Mouse (Mus musculus) common myeloid progenitor, adult 5-6 weeks (primary cell): ENCODE measurements around the gene Adgrl1. TPM values are rescaled to one million over a fixed set of nuclear protein-coding genes. Genes with fewer than 3 reads are reported as not detected.

ENCODE experiments used
- ATAC-seq: replicated peaks from 2 replicates; pipeline ENCODE4 v1.8.0; 2016; ENCODE audit warnings: low read depth, mild to moderate bottlenecking, moderate TSS enrichment, inconsistent platforms; ENCODE audit not compliant: poor library complexity, severe bottlenecking
- total RNA-seq: library from RNA; stranded (forward); fragments of 200-1000, 187-1606 nt; gene quantifications from 2 replicates; pipeline ENCODE4 v1.2.3, GENCODE M21; 2017

Gene Adgrl1
- 4.0 and 6.1 TPM in 2 replicates for total RNA-seq

DNA sequence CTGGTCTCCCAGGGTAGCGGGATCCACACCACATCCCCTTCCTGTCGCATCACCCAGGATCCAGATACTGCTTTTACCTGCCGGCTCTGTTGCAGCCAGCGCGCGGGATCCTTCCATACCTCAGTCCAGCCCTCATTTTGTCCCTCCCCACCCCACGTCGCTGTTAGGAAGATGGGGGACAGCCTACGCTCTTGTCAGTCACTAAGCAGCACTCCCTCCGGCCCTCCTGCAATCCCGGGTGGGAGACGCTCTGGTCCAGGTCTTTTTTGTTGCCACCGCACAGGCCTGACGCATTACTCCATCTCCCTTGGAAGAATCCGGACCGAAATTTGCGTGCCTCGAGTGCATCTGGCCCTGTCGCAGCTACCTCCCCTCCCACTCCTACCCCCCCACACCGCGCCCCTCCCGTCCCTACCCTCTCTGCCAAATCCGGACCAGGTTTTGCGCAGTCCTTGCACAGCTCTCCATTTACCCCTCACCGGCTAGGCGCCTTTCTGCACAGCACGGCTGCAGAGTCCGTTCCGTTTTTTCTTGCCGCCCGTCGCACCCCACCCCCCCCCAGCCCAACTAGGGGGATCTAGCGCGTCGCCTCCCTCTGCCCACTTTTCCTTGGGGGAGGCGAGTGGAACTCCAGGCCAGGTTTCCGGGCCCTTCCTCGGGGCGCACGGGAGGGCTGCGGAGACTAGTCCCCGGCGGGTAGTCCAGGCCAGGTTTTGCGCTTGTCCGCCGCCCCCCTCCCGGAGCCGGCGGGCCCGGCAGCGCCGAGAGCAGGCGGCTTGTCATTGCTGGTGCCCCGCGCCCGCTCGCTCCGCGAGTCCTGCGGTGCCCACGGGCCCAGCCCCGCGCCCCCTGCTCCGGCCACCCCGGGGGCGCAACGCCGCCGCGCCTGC lies at the start of gene Adgrl1:
Gene Adgrl1, plus strand, starts transcription at position 743 of the 890 bp plus-strand sequence.
- ATAC-seq = peak; percentile 55

DNA sequence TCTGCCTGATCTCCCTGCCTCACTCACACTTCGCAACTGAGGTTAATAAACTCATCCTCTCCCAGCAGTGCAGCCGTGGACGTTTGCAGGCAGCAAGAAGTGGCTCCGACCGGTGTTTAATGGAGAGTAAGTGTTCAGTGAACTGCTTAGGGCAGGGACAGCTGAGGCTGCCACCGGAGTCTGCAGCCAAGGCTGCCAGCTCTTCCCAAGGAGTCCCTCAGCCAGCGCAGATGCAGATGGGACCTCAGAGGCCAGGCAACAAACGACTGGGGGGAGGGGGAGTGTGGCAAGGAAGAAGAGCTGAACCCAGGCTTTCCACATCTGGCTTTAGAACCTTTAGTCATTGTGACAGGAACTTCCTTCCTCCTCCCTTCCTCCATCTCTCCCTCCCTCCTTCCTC lies 47.6 kb upstream of the Adgrl1 start:
- no peak for ATAC-seq

DNA sequence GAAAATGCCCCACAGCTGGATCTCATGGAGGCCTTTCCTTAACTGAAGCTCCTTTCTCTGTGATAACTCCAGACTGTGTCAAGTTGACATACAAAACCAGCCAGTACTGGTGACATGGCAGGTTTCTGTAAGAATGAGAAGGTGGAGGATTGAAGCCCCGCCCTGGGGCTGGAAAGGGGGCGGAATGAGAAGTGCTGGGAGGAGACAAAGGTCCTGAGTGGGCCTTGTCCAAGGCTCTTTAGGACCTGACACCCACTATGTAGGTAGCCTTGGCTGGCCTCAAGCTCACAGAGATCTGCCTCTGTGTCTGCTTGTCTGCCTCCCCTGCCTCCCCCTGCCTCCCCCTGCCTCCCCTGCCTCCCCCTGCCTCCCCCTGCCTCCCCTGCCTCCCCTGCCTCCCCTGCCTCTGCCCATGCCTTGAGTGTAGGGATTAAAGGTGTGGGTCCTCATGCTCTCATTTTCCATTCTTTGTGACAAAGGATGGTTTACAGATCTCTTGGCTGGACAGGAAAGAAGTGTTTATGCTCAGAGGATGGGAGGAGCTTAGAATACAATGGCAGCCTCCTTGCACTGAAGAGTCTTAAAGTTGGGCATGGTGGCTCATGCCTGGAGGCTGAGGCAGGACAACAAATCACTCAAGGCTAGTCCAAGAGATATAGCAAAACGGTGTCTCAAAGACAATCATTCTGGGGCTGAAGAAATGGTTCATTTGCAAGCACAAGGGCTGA lies 46.4 kb upstream of the Adgrl1 start:
- ATAC-seq = no peak

DNA sequence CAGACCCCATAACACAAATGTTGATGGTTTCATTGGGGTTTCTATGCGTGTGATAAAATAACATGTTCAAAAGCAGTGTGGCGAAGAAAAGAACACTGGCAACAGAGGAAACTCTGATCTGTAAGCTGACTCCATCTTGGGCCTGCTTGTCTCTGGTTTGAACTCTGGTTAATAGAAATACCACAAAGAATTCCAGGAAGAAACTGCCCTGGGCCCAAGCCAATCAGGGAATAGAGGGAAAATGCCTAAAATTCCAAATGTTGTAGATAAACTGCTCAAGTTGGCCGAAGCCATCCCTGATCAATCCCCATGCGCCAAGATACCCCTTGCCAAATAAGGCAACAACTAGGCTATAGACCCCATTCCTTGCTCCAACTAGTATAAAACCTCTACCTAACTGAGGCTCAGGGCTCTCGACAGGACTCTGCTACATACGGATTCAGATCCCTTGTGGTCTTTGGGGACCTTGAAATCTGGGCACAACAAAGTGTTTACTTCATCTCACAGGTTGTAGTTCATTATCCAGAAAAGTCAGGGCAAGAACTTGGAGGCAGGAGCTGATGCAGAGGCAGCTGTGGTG lies 43.3 kb upstream of the Adgrl1 start:
- ATAC-seq = no peak

DNA sequence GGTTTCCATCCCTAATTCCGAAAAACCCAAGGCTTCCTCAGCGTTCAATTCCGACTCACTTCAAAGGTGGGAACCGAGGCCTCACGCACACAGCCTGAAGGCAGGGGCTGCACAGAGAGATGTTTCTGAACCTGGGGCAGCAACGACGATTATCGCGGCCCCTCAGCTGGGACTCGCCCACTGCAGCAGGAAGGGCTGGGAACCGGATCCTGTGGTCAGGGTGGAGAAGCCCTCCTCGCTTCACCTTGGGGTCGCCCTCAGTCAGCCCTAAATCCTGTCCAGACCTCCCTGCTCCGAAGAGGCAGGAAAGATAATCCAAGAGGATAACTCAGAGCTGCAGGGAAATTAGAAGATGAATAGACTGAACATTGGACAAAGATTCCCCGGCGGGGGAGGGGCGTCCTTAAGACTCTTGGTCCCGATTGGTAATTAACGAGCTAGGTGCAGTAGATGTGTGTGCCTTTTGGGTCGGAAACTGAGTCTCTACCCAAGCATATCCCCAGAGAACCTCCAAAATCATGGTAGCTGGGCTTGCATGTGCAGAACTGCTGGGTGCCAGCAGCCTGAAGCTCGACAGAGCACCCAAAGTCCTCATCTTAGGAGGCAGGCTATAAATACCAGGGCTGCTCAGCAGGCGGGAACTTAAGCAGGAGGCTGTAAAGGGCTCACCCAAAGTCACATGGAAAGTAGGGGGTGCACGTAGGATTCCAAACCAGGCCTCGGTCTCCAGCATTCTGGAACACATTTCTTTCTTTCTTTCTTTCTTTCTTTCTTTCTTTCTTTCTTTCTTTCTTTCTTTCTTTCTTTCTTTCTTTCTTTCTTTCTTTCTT lies 37.3 kb upstream of the Adgrl1 start:
- 0 out of 2 replicates have a peak, but pooled peaks have one; percentile 15 for ATAC-seq

DNA sequence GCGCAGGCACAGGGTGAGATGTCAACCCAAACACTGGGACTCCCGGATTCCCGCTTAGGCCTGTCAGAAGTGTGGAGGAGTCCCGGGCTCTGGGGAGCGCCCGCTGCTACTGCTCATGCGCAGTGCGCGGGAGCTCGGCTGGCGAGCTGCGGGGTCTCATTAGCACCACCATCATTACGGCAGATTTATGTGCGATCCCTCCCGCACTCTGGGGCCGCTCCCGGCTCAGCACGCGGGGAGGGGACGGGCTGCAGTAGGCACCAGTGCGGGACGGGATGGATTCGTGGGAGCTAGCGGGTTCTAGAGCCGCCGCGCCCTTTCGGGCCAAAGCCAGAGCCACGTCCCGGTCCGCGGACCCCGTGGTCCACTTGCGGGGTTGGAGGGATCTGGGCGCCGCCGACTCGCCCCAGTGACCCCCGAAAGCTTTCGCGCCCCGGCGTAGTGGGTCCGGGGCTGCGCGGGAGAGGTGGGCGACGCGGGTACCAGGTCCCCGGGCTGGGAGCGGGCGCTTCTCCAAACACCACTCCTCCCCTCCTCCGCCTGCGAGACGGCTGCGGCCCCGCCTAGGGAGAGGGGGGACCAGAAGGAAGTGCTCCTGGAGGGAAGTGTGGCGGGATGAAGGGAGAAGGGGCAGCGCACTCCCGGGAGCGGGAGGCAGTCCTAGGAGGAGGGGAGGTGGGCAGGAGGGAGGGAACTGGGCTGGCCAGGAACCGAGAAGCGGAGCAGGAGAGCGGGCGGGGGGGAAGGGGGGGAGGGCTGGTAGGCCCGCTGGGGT lies 24.8 kb upstream of the Adgrl1 start:
- peak; percentile 28; the same call in 1 of the 2 replicates for ATAC-seq

DNA sequence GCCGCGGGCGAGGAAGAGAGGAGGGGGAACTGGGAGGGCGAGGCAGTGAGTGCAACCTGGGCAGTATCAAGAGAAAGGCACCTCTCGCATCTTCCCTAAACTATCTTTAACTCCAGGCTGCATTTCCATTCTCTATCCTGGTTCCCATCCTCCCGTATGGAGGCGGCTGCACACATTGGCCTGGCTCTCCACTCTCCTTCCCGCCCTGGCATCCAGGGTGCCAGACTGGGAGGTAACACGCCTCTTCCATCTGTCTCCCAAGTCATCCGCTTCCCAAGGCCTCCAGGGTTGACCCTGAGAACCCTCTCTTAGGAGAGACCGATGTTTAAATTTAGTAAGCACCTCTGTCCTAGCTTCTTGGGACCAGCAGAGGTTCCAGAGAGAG lies 24.3 kb upstream of the Adgrl1 start:
- ATAC-seq = no peak

DNA sequence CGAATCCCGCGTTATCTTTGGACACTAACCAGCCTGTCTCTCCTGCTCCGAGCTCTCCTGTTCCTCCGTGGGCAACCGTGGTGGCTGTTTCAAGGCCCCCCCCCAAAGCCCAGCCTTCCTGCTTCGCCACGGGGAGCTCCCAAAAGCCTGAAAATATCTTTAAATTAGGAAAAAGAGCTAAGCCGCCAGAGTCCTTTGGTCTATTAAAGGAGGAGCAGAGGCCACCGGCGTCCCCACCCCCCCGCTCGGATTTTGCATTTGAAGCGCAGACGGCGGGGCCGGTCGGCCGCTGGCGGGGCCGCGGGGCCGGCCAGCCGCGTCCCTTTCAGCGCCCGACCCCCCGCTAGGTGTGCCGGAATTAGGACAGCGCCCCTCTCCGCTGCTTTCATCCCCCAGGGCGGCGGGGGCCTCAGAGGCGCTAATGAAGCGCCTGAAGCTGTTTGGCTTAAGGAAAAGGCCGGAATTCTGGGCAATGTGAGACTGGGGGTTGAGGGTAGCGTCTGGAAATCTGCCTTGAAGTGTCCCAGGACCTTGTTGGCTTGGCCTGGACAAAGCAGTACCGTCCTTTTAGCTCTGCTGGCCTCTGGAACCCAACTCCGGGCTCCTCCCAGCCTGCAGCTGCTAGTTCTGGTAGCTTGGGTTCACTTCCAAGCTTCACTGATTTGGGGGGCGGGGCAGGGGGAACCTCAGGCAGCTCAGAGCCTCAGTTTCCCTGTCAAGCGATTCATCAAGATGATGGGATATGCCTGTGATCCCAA lies 23.6 kb upstream of the Adgrl1 start:
- no peak for ATAC-seq

DNA sequence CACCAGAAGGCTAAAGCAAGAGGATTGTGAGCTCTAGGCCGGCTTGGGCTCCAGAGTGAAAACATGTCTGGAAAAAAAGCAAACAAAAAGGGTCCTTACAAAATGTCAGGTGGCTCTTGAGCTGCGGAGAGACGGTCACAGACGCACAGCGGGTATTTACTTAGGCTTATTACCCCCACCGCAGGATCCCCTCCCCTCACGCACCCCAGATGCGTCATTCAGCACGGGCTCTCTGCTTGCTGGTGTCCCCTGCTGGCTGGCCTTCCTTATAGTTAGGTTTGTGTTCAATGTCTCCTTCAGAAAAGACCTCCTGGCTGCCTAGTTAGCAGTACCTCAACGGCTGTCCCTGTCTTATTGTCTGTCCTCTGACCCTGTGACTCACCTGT lies 23.1 kb upstream of the Adgrl1 start:
- ATAC-seq = peak; percentile 59

DNA sequence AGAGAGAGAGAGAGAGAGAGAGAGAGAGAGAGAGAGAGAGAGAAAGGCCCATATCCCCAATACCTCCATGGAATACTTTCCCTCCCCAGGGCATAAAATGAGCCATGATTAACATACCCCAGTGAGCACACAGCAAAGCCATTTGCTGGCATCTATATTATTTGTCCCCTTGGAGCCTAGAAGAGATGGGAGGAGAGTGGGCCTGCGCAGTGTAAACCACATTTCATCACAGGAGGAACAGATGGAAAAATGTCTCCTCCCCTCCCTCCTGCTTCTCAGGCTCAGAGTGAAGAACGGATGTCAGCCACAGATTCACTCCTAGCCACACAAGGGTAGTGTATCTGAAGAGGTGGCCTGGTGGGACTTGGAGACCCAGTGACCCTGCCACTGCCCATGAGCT lies 11.5 kb upstream of the Adgrl1 start:
- no peak for ATAC-seq

DNA sequence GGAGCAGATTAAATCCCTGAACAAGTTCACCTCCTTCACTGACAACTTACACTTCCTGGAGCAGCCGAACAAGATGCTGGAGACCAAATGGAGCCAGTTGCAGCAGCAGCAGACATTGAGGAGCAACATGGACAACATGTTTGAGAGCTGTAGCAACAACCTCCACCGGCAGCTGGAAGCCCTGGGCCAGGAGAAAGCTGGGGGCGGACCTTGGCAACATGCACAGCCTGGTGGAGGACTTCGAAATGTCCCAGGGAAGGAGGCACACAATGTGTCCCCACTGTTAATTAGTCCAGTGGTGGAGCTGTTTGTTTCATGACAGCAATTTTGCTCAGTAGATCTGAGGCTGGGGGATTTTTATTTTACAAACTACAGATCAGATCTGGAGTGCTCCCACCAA lies 7.8 kb upstream of the Adgrl1 start:
- ATAC-seq = no peak

DNA sequence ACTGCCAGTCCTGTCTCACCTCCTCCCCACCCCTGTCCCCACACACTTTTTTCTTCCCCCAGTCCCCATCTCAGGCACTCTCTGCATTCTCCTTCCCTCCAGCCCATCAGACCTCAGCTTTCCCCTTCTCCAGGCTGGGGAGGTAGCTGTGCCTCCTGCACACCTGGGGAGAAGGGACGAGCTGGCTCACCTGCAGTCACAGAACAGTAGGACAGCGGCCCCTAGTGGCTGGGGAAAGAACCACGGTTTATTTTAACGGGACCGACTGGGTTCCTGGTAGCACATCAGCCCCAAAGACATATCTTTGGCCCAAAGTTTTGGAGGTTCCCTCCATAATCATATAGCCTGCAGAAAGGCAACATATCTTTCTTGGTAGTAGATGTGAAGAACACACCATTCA lies 6.0 kb upstream of the Adgrl1 start:
- ATAC-seq = 0 out of 2 replicates have a peak, but pooled peaks have one; percentile 33

DNA sequence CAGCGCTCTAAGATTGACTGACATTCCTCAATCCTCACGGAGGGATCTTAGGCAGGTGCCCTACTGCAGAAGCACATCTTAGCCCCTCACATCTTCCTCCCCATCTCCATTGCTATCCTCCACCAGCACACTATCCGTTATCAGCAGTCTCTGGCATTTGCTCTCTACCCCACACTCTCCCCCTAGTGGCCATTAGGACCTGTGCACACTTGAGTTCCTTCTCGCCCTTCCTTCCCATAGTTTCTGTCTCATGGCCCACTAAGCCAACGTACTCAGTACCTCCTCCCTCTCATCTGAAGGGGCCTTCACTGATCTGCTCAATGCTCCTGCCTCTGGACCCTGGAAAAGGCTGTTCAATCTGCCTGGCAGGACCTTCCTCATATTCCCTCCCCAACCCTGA lies 4.0 kb upstream of the Adgrl1 start:
- peak; percentile 53; the same call in 1 of the 2 replicates for ATAC-seq

DNA sequence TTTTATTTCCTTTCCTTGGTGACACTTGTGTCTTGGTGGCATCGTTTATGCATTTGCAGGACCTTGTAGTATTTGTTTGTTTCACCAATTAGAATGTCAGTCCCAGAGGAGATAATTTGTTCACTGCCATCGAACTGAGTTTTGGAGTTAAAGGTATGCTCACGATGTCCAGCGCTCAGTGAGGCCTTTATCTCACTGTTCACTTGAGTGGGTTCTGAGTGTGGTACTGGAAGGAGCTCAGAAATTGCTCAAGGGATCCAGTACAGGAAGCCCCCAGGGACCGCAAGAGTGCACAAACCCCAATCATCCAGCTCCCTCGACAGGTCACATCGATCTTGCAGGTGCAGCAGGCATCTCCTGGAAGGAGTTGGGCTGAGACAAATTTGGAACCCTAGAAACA lies 3.4 kb upstream of the Adgrl1 start:
- no peak for ATAC-seq

DNA sequence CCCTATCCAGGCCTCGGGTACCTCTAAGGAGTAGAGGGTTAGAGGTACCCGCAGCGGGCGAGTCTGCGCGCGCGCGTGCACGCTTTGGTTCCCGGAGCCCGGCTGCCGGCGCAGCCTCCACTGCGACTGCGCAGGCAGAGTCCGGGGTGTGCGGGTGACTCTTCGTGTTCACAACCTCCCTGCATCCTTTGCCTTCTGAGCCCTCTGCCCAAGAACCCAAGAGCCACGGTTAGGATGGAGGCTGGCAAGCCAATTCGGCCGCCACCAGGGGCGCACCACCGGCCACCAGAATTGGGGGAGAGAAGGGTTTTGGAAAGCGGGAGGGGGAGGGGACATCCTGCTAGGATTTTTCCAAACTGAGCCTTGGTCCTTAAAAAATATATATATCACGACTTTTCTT lies 2.7 kb upstream of the Adgrl1 start:
- ATAC-seq = no peak

DNA sequence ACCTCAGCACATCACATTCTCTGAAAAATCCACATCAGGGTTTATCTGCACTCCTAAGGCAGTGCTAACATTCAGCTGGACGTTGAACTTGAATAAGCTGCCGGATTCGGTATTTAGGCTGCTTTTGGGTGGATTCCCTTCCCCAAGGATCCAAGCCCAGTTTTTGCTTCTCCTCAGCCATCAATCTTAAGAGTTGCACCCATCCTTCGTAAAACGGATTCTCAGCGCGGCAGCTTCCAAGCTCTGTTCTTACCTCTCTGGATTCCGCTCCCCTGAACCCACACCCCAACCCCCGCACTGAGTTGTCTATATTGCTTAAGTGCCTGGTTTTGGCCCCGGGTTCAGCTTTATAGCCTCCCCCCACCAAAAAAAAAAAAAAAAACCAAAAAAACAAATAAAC lies 1.4 kb upstream of the Adgrl1 start:
- ATAC-seq = no peak

DNA sequence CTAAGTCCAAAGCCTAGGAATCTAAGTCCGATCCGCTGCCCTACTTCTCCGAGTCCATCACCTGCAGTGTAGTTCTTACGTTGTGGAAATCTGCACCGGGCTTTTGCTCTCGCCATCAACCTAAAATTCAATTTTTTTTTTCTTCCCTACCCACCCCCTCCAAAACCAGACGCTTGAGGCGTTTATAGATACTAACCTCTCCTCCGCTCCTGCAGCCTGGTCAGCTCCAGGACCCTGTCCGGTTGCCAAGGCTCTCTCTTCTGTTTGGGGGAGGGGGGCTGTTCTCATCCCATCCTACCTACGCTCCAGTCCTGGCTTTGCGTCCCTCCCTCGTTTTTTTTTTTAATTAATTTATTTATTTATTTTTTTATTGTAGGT lies 931 bp upstream of the Adgrl1 start:
- ATAC-seq = peak; percentile 23

DNA sequence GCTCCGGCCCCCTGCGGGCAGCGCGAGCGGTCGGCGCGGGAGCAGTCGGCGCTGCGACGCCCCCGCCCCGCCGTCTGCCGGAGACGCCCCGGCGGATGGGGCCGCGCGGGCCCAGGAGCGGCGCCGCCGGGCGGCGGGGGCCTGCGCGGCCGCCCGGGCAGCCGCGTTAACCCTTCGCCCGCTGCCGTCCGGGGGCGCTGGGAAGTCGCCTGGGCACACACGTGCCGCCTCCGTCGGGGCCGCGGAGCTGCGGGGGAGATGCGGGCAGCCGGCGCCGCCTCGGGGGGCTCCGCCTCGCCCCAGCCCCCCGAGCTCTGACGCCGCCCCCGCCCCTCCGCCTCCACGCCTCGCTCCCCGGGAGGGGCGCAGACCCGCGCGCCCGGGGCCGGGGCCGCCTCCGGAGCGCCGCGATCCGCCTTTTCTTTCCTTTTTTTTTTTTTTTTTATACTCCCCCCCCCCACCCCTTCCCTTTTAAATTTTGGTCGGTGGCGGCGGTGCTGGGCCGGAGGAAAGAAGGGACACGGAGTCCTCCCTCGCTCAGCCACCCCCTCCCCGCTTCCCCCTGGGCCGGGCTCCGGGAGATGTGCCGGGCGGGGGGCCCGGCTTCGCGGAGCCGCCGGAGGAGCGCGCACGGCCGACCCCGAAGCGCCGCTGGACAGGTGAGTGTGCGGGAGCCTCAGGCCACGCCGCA lies 506 bp downstream of the Adgrl1 start:
- ATAC-seq = no peak
